Mouse (Mus musculus): ENCODE results near the gene Sgsm3. TPM values are rescaled to one million over a fixed set of nuclear protein-coding genes. Genes with fewer than 3 reads are reported as not detected.

The Sgsm3 gene
- polyA plus RNA-seq, 1 experiment from 2014 or later = 45.1 TPM

- no peak overlapping the region for H3K4me3 ChIP-seq
- no peak overlapping the region for H3K9ac ChIP-seq
- no peak overlapping the region for H3K4me2 ChIP-seq
- H3K9me3 ChIP-seq = no peaks in the 10 kb centered on the region
- H3K27me3 ChIP-seq = no peaks in the 10 kb centered on the region
- peaks cover 62% of the 10 kb centered on the region for H3K36me3 ChIP-seq
- H3K4me1 ChIP-seq = no peaks in the 10 kb centered on the region
- 0 out of 2 replicates have a peak, but pooled peaks have one; percentile 3 for ATAC-seq (ENCODE audit: borderline replicate concordance, extremely low read depth, low FRiP score, low TSS enrichment)
- 58% methylated on average over 3 of the region's 3 CpGs for WGBS
- H3K27ac ChIP-seq = no peak overlapping the region
Observed at GRCm38 (mm10) chr15:81011523-81011922, 34.0 kb downstream of the Sgsm3 start.

DNA sequence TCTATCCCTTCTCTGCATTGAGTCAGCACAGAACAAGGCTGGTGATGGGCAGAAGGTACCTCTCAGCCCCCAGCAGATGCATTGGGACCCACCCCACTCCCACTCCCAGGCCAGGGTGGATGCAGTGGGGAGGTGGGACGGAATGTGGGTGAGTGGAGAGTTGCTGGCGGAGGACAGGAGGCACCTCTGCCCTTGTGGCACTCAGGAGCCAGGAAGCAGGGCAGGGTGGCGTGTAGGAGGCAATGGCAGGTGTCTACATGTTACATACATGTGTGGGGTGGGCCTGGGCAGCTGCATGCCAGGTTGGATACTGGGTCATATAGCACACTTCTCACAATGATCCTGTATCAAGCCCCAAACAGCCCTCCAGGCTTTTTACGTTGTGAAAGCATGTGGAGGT lies 34.8 kb downstream of the Sgsm3 start:
- WGBS = 89% methylated on average over 4 of the region's 4 CpGs

DNA sequence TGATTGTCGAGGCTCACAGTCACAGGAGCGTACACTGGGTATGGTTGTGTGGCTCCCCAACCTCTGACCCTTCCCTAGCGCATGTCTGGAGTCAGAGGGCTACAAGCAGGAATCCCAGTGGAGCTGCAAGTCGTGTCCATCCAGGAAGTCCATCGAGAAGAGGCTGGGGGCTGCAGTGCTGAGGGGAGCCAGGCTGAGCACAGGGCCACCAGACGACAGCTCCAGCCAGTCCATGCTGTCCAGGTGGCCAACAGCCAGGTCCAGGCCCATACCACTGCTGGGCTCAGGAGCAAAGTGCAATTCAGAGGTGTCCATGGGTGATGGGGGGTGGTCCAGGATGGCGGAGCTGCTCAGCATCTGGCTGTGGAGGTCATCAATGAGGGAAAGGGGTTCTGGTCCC lies 35.6 kb downstream of the Sgsm3 start:
- Histone ChIP-seq H3K27ac (no peak overlapping the region), H3K9ac (no peak overlapping the region), H3K4me1 (no peaks in the 10 kb centered on the region), H3K36me3 (peaks cover 76% of the 10 kb centered on the region), H3K27me3 (no peaks in the 10 kb centered on the region), H3K4me3 (no peak overlapping the region), H3K4me2 (no peak overlapping the region), H3K9me3 (no peaks in the 10 kb centered on the region)
- no peak for ATAC-seq (ENCODE audit: borderline replicate concordance, extremely low read depth, low FRiP score, low TSS enrichment)
- 84% methylated on average over 7 of the region's 7 CpGs for WGBS

More for the DNA sequence above, 34.8 kb downstream of the Sgsm3 start:
- no peak overlapping the region for H3K9ac ChIP-seq
- no peak overlapping the region for H3K27ac ChIP-seq
- no peaks in the 10 kb centered on the region for H3K4me1 ChIP-seq
- ATAC-seq (ENCODE audit: borderline replicate concordance, extremely low read depth, low FRiP score, low TSS enrichment) = no peak
- H3K9me3 ChIP-seq = no peaks in the 10 kb centered on the region
- H3K36me3 ChIP-seq = peaks cover 68% of the 10 kb centered on the region
- H3K4me3 ChIP-seq = no peak overlapping the region
- no peaks in the 10 kb centered on the region for H3K27me3 ChIP-seq
- H3K4me2 ChIP-seq = no peak overlapping the region

GRCm38 (mm10) chr15:81015068-81015744 lies 37.6 kb downstream of the Sgsm3 start:
- Histone ChIP-seq H3K27me3 (no peaks in the 10 kb centered on the region), H3K27ac (no peak overlapping the region), H3K9me3 (no peaks in the 10 kb centered on the region), H3K4me2 (no peak overlapping the region), H3K36me3 (peaks cover 87% of the 10 kb centered on the region), H3K4me1 (no peaks in the 10 kb centered on the region), H3K4me3 (no peak overlapping the region), H3K9ac (no peak overlapping the region)
- WGBS = 69% methylated on average over 5 of the region's 5 CpGs
- ATAC-seq (ENCODE audit: borderline replicate concordance, extremely low read depth, low FRiP score, low TSS enrichment) = no peak

- Histone ChIP-seq H3K9ac (no peak overlapping the region), H3K27ac (no peak overlapping the region), H3K4me1 (no peaks in the 10 kb centered on the region), H3K27me3 (no peaks in the 10 kb centered on the region), H3K4me3 (no peak overlapping the region), H3K36me3 (peaks cover 83% of the 10 kb centered on the region), H3K9me3 (no peaks in the 10 kb centered on the region), H3K4me2 (no peak overlapping the region)
- 86% methylated on average over 9 of the region's 10 CpGs for WGBS
- ATAC-seq (ENCODE audit: borderline replicate concordance, extremely low read depth, low FRiP score, low TSS enrichment) = no peak
Observed at GRCm38 (mm10) chr15:81016488-81016887, 38.9 kb downstream of the Sgsm3 start.

- Histone ChIP-seq H3K9ac (no peak overlapping the region), H3K27ac (no peak overlapping the region), H3K4me2 (no peak overlapping the region), H3K9me3 (no peaks in the 10 kb centered on the region), H3K27me3 (no peaks in the 10 kb centered on the region), H3K4me3 (no peak overlapping the region), H3K4me1 (no peaks in the 10 kb centered on the region), H3K36me3 (peaks cover 79% of the 10 kb centered on the region)
- ATAC-seq (ENCODE audit: borderline replicate concordance, extremely low read depth, low FRiP score, low TSS enrichment) = no peak
- 72% methylated on average over 7 of the region's 7 CpGs for WGBS
Observed at GRCm38 (mm10) chr15:81017308-81017707, 39.7 kb downstream of the Sgsm3 start.

GRCm38 (mm10) chr15:81021377-81021776 lies 43.8 kb downstream of the Sgsm3 start:
- no peak overlapping the region for H3K9ac ChIP-seq
- no peak for ATAC-seq (ENCODE audit: borderline replicate concordance, extremely low read depth, low FRiP score, low TSS enrichment)
- H3K4me3 ChIP-seq = no peak overlapping the region
- 75% methylated on average over 6 of the region's 6 CpGs for WGBS
- no peak overlapping the region for H3K4me2 ChIP-seq
- H3K36me3 ChIP-seq = peaks cover 43% of the 10 kb centered on the region
- H3K27ac ChIP-seq = no peak overlapping the region
- H3K4me1 ChIP-seq = no peaks in the 10 kb centered on the region
- H3K9me3 ChIP-seq = no peaks in the 10 kb centered on the region
- no peaks in the 10 kb centered on the region for H3K27me3 ChIP-seq

DNA sequence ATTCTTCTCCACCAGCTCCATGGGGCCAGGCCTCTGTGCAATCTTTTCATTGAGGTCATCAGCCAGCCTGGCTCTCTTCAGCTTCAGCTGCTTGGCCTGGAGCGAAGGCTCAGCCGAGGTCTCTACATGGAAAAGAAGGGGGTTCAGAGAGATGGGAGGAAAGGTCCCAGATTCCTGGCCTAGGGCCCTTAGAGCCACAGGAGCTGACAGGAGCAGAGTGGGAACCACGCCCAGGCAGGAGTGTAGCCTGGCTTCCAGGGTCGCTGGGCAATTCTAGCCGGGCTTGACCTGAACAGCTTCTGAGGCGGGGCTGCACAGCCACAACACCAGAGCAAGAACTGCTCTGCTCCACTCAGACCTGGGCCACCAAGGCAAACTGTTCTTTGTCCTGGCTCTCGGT lies 44.9 kb downstream of the Sgsm3 start:
- Histone ChIP-seq H3K4me1 (peaks cover 9% of the 10 kb centered on the region; the same call in 1 of the 2 replicates), H3K4me3 (no peak overlapping the region), H3K9me3 (no peaks in the 10 kb centered on the region), H3K27ac (no peak overlapping the region), H3K36me3 (peaks cover 34% of the 10 kb centered on the region), H3K4me2 (no peak overlapping the region), H3K9ac (no peak overlapping the region), H3K27me3 (no peaks in the 10 kb centered on the region)
- ATAC-seq (ENCODE audit: borderline replicate concordance, extremely low read depth, low FRiP score, low TSS enrichment) = no peak
- 83% methylated on average over 7 of the region's 7 CpGs for WGBS

DNA sequence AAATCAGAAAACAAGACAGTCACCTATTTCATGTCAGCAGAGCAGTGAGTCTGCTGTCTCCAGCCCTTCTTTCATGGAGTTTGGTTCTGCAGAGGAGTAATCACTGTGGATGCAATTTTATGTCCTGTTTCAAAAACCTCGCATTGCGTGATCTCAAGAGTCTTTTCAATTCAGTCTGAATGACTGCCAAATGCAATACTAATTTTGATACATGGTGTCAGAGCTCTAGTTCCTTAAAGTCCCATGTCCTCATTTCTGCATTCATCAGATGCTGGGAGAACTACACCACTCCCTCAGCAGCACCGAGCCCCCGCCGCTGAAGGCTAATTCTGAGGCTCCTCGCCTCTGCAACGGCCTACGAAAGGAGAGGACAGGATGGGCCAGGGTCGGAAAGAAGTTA lies 46.3 kb downstream of the Sgsm3 start:
- no peak overlapping the region for H3K4me3 ChIP-seq
- WGBS = 85% methylated on average over 9 of the region's 9 CpGs
- H3K36me3 ChIP-seq = peaks cover 20% of the 10 kb centered on the region
- no peak overlapping the region for H3K4me2 ChIP-seq
- H3K9me3 ChIP-seq = no peaks in the 10 kb centered on the region
- no peak overlapping the region for H3K9ac ChIP-seq
- no peaks in the 10 kb centered on the region for H3K27me3 ChIP-seq
- H3K27ac ChIP-seq = no peak overlapping the region
- ATAC-seq (ENCODE audit: borderline replicate concordance, extremely low read depth, low FRiP score, low TSS enrichment) = no peak
- H3K4me1 ChIP-seq = peaks cover 13% of the 10 kb centered on the region; the same call in 1 of the 2 replicates

- Histone ChIP-seq H3K27me3 (no peaks in the 10 kb centered on the region), H3K9ac (no peak overlapping the region), H3K27ac (no peak overlapping the region), H3K4me1 (peaks cover 13% of the 10 kb centered on the region; the same call in 1 of the 2 replicates), H3K4me3 (no peak overlapping the region), H3K4me2 (no peak overlapping the region), H3K36me3 (peaks cover 5% of the 10 kb centered on the region; the same call in 1 of the 2 replicates), H3K9me3 (no peaks in the 10 kb centered on the region)
- 49% methylated on average over 5 of the region's 5 CpGs for WGBS
- ATAC-seq (ENCODE audit: borderline replicate concordance, extremely low read depth, low FRiP score, low TSS enrichment) = no peak
Observed at GRCm38 (mm10) chr15:81026901-81027300, 49.3 kb downstream of the Sgsm3 start.

DNA sequence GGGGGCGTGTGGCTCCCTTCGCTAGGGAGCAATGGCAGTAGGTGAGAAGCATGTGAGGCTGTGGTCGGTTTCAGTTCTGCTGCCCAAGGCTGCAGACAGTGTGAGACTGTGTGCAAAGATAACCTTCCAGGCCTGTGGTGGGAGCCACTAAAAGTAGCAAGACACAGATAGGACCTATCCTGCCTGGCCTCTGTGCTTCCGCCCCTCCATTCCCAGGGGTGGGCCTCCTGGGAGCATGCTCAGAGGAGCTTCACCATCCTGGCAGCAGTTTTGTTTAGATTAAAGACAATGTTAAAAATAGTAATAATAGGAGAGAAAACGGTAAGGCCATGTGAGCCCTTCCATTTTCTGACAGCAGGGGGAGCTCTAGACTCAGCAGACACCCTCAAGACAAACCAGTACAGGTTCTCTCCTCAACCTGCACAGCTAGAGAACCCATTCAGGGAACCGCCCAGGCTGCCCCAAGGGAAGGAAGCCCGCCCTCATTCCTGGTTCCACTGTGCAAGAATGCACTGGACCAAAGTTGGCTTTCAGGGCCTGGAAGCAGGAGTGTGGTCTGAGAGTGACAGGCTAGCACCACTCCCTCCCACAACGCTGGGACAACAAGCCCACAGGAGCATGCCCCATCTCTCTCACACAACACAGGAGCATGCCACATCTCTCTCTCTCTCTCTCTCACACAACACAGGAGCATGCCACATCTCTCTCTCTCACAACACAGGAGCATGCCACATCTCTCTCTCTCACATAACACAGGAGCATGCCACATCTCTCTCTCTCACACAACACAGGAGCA lies 50.0 kb downstream of the Sgsm3 start:
- Histone ChIP-seq H3K9me3 (no peaks in the 10 kb centered on the region), H3K4me3 (no peak overlapping the region), H3K4me1 (peaks cover 13% of the 10 kb centered on the region), H3K27ac (no peak overlapping the region), H3K9ac (no peak overlapping the region), H3K27me3 (no peaks in the 10 kb centered on the region), H3K36me3 (no peaks in the 10 kb centered on the region), H3K4me2 (no peak overlapping the region)
- WGBS = 19% methylated on average over 8 of the region's 8 CpGs
- peak; percentile 73 for ATAC-seq (ENCODE audit: borderline replicate concordance, extremely low read depth, low FRiP score, low TSS enrichment)

GRCm38 (mm10) chr15:81030891-81031425 lies 53.4 kb downstream of the Sgsm3 start:
- WGBS = 71% methylated on average over 10 of the region's 10 CpGs
- Histone ChIP-seq H3K4me1 (peaks cover 33% of the 10 kb centered on the region), H3K4me3 (no peak overlapping the region), H3K9ac (no peak overlapping the region), H3K9me3 (no peaks in the 10 kb centered on the region), H3K27me3 (no peaks in the 10 kb centered on the region), H3K27ac (no peak overlapping the region), H3K36me3 (no peaks in the 10 kb centered on the region), H3K4me2 (no peak overlapping the region)
- no peak for ATAC-seq (ENCODE audit: borderline replicate concordance, extremely low read depth, low FRiP score, low TSS enrichment)

All from lung, embryonic 15.5 days (tissue).